ENCODE assay signal across 15 mouse cellular contexts in the genomic region with DNA sequence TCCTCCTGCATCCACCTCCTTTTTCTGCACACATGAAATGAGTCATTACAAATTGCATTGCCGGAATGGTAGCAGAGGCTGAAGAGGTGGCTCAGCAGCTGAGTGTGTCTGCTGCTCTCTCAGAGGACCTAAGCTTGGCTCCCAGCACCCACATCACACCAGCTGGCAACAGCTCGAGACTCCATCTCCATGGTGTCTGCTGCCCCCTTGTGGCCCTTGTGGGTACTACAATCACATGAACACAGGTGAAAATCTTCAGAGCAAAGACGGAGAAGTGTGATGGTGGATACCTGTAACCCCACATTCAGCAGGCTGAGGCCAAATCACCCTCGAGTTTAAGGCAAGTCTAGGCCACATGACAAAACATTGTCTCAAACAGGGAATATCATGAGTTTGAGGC. TPM values are rescaled to one million over a fixed set of nuclear protein-coding genes. Genes with fewer than 3 reads are reported as not detected.
DNase-seq lines count a peak whose midpoint lies in the region; ATAC-seq and TF ChIP-seq lines count a peak whose summit lies in the region.
"Had no signal": no experiment of that assay in that cellular context is flagged by ENCODE, and none has a peak within 500 bp of the region (broad histone marks: within the 10 kb centered on the region; RNA-seq: fewer than 3 reads in every experiment).

No protein-coding gene starts in this region.

- DNase-seq in forebrain, embryonic 10.5 days (ENCODE audit: extremely low spot score, low spot score), result peak; percentile 30
- DNase-seq in forebrain, embryonic 14.5 days (ENCODE audit: low spot score), result no peak
- no peak for DNase-seq in lung, embryonic 14.5 days
- no peak for DNase-seq in lung, postnatal 4 days
- peak; percentile 67 for DNase-seq in R1 (ENCODE audit: low read depth, low spot score)
- DNase-seq in layer of hippocampus, postnatal 10 days (ENCODE audit: low spot score in 2 of 2), result no peak
- DNase-seq in MN1 (ENCODE audit: low spot score), result no peak
- DNase-seq: right cerebral cortex, adult 18-20 months had no signal

- H3K27ac ChIP-seq in forebrain, embryonic 10.5 days, result no peak overlapping the region
- H3K27ac ChIP-seq in forebrain, embryonic 14.5 days (ENCODE audit: low read depth, low read length), result no peak overlapping the region
- no peak overlapping the region for H3K27ac ChIP-seq in lung, embryonic 14.5 days (ENCODE audit: low read depth)
- no peak overlapping the region for H3K27ac ChIP-seq in small intestine, adult 2 months (ENCODE audit: insufficient read depth, low read depth, low read length)
- H3K27ac ChIP-seq: hindbrain, embryonic 14.5 days; limb, embryonic 12.5 days; neural tube, embryonic 12.5 days had no signal

- no peak overlapping the region for H3K9ac ChIP-seq in forebrain, embryonic 14.5 days (ENCODE audit: low read length)
- no peak overlapping the region for H3K9ac ChIP-seq in lung, embryonic 14.5 days
- H3K9ac ChIP-seq: hindbrain, embryonic 14.5 days; limb, embryonic 12.5 days; neural tube, embryonic 12.5 days had no signal

- no peaks in the 10 kb centered on the region for H3K4me1 ChIP-seq in forebrain, embryonic 10.5 days
- H3K4me1 ChIP-seq in forebrain, embryonic 14.5 days (ENCODE audit: control insufficient read depth, insufficient read depth, low read length), result no peaks in the 10 kb centered on the region
- H3K4me1 ChIP-seq in lung, embryonic 14.5 days (ENCODE audit: insufficient read depth), result no peaks in the 10 kb centered on the region
- no peaks in the 10 kb centered on the region for H3K4me1 ChIP-seq in small intestine, adult 2 months (ENCODE audit: control insufficient read depth, insufficient read depth, insufficient read length, low read length)
- H3K4me1 ChIP-seq: limb, embryonic 12.5 days; neural tube, embryonic 12.5 days had no signal

- no peak overlapping the region for H3K4me2 ChIP-seq in forebrain, embryonic 14.5 days (ENCODE audit: low read length)
- no peak overlapping the region for H3K4me2 ChIP-seq in lung, embryonic 14.5 days
- H3K4me2 ChIP-seq: hindbrain, embryonic 14.5 days; limb, embryonic 12.5 days; neural tube, embryonic 12.5 days had no signal

- no peak for ATAC-seq in forebrain, embryonic 14.5 days
- ATAC-seq in lung, embryonic 14.5 days (ENCODE audit: insufficient read depth), result no peak
- ATAC-seq: activated CD4-positive, CD25-positive, alpha-beta regulatory T cell, adult 4 months; forebrain, embryonic 16.5 days had no signal

- 0 out of 2 replicates have a peak, but pooled peaks cover 4% of the 10 kb centered on the region for H3K27me3 ChIP-seq in forebrain, embryonic 10.5 days (ENCODE audit: poor library complexity, severe bottlenecking)
- H3K27me3 ChIP-seq in forebrain, embryonic 14.5 days (replicated peaks; ENCODE audit: control insufficient read depth, insufficient read depth, low read length), result no peaks in the 10 kb centered on the region
- no peaks in the 10 kb centered on the region for H3K27me3 ChIP-seq in lung, embryonic 14.5 days (ENCODE audit: insufficient read depth, low read length)
- H3K27me3 ChIP-seq in small intestine, adult 2 months (ENCODE audit: control insufficient read depth, insufficient read depth, low read length), result no peaks in the 10 kb centered on the region
- H3K27me3 ChIP-seq: neural tube, embryonic 12.5 days had no signal

- no peak overlapping the region for H3K4me3 ChIP-seq in forebrain, embryonic 10.5 days
- no peak overlapping the region for H3K4me3 ChIP-seq in forebrain, embryonic 14.5 days (ENCODE audit: low read depth, low read length)
- H3K4me3 ChIP-seq in lung, embryonic 14.5 days (ENCODE audit: low read depth, low read length), result no peak overlapping the region
- H3K4me3 ChIP-seq in small intestine, adult 2 months (ENCODE audit: low read depth, low read length), result no peak overlapping the region
- H3K4me3 ChIP-seq: limb, embryonic 12.5 days; neural tube, embryonic 12.5 days had no signal

- H3K36me3 ChIP-seq in forebrain, embryonic 10.5 days (replicated peaks), result no peaks in the 10 kb centered on the region
- no peaks in the 10 kb centered on the region for H3K36me3 ChIP-seq in forebrain, embryonic 14.5 days (ENCODE audit: control insufficient read depth, insufficient read depth, low read length)
- no peaks in the 10 kb centered on the region for H3K36me3 ChIP-seq in lung, embryonic 14.5 days (ENCODE audit: insufficient read depth)
- no peaks in the 10 kb centered on the region for H3K36me3 ChIP-seq in small intestine, adult 2 months (ENCODE audit: control insufficient read depth, insufficient read depth, low read length)
- H3K36me3 ChIP-seq: limb, embryonic 12.5 days; neural tube, embryonic 12.5 days had no signal

- TF ChIP-seq POLR2A in small intestine, adult 2 months (IDR thresholded peaks at IDR 0.05; ENCODE audit: low read depth, low read length), result no peak

- TF ChIP-seq CTCF in lung, embryonic 14.5 days (IDR thresholded peaks at IDR 0.05; ENCODE audit: low read depth), result peak; percentile 60
- peak; percentile 59; the same call in 1 of the 2 replicates for TF ChIP-seq CTCF in small intestine, adult 2 months (IDR thresholded peaks at IDR 0.05; ENCODE audit: extremely low read depth, insufficient read length, insufficient replicate concordance, low read depth, low read length)

- WGBS in forebrain, embryonic 10.5 days, result 53% methylated on average over 4 of the region's 4 CpGs
- 49% methylated on average over 4 of the region's 4 CpGs for WGBS in forebrain, embryonic 14.5 days
- WGBS in lung, embryonic 14.5 days, result 46% methylated on average over 4 of the region's 4 CpGs
- WGBS in small intestine, adult 2 months, result 43% methylated on average over 4 of the region's 4 CpGs

- H3K9me3 ChIP-seq in forebrain, embryonic 10.5 days, result peaks cover 14% of the 10 kb centered on the region; the same call in 1 of the 2 replicates
- H3K9me3 ChIP-seq in forebrain, embryonic 14.5 days (replicated peaks; ENCODE audit: control insufficient read depth, low read length), result no peaks in the 10 kb centered on the region
- no peaks in the 10 kb centered on the region for H3K9me3 ChIP-seq in lung, embryonic 14.5 days (ENCODE audit: low read depth, low read length)
- H3K9me3 ChIP-seq: neural tube, embryonic 12.5 days had no signal

RNA-seq across cellular contexts. Expression of a gene that starts 8.9 kb away (rescaled TPM):
- not detected in 2 replicates for polyA plus RNA-seq in forebrain, embryonic 10.5 days (2016; fragmentation: Nextera tagmentation; extraction: Ambion mirVana)
- polyA plus RNA-seq in forebrain, embryonic 14.5 days (2014; fragmentation: Nextera tagmentation; extraction: Ambion mirVana), result not detected in 2 replicates
- not detected in 2 replicates for polyA plus RNA-seq in lung, embryonic 14.5 days (2014; fragmentation: Nextera tagmentation; extraction: Ambion mirVana)
- 0.06 TPM in 1 of 2 replicates, not detected in the other for polyA plus RNA-seq in small intestine, adult 2 months (2012; rRNA removed)
- total RNA-seq in layer of hippocampus, postnatal 10 days (2021), result not detected
- total RNA-seq: megakaryocyte progenitor cell, adult 5-6 weeks had no signal
- polyA plus RNA-seq: activated CD4-positive, CD25-positive, alpha-beta regulatory T cell, adult 4 months; forebrain, embryonic 16.5 days; hindbrain, embryonic 14.5 days; limb, embryonic 12.5 days; neural tube, embryonic 12.5 days had no signal

RNA-seq across cellular contexts. Expression of a gene that starts 12.2 kb away (rescaled TPM):
- 3.8 and 5.1 TPM in 2 replicates for polyA plus RNA-seq in forebrain, embryonic 10.5 days (2016; fragmentation: Nextera tagmentation; extraction: Ambion mirVana)
- polyA plus RNA-seq in forebrain, embryonic 14.5 days (2014; fragmentation: Nextera tagmentation; extraction: Ambion mirVana), result 0.09 and 0.53 TPM in 2 replicates
- polyA plus RNA-seq in lung, embryonic 14.5 days (2014; fragmentation: Nextera tagmentation; extraction: Ambion mirVana), result 1.6 and 1.7 TPM in 2 replicates
- polyA plus RNA-seq in small intestine, adult 2 months (2012; rRNA removed), result 61.9 and 95.5 TPM in 2 replicates
- under 1 TPM; 0.33 to 0.46 TPM for total RNA-seq in layer of hippocampus, postnatal 10 days (2021)

RNA-seq across cellular contexts. Expression of a gene that starts 24.2 kb away (rescaled TPM):
- 0.17 TPM in 1 of 2 replicates, not detected in the other for polyA plus RNA-seq in forebrain, embryonic 10.5 days (2016; fragmentation: Nextera tagmentation; extraction: Ambion mirVana)
- 0.20 TPM in 1 of 2 replicates, not detected in the other for polyA plus RNA-seq in forebrain, embryonic 14.5 days (2014; fragmentation: Nextera tagmentation; extraction: Ambion mirVana)
- polyA plus RNA-seq in lung, embryonic 14.5 days (2014; fragmentation: Nextera tagmentation; extraction: Ambion mirVana), result not detected in 2 replicates
- 0.15 TPM in 1 of 2 replicates, not detected in the other for polyA plus RNA-seq in small intestine, adult 2 months (2012; rRNA removed)
- not detected for total RNA-seq in layer of hippocampus, postnatal 10 days (2021)
- total RNA-seq: megakaryocyte progenitor cell, adult 5-6 weeks had no signal
- polyA plus RNA-seq: activated CD4-positive, CD25-positive, alpha-beta regulatory T cell, adult 4 months; forebrain, embryonic 16.5 days; neural tube, embryonic 12.5 days had no signal

RNA-seq across cellular contexts. Expression of a gene that starts 41.4 kb away (rescaled TPM):
- polyA plus RNA-seq in forebrain, embryonic 10.5 days (2016; fragmentation: Nextera tagmentation; extraction: Ambion mirVana), result 12.9 and 13.2 TPM in 2 replicates
- polyA plus RNA-seq in forebrain, embryonic 14.5 days (2014; fragmentation: Nextera tagmentation; extraction: Ambion mirVana), result 20.5 and 21.6 TPM in 2 replicates
- 8.6 and 9.8 TPM in 2 replicates for polyA plus RNA-seq in lung, embryonic 14.5 days (2014; fragmentation: Nextera tagmentation; extraction: Ambion mirVana)
- polyA plus RNA-seq in small intestine, adult 2 months (2012; rRNA removed), result 0.84 and 1.5 TPM in 2 replicates
- 10 to 100 TPM; 13.0 to 15.1 TPM for total RNA-seq in layer of hippocampus, postnatal 10 days (2021)

RNA-seq across cellular contexts. Expression of a gene that starts 41.5 kb away (rescaled TPM):
- polyA plus RNA-seq in forebrain, embryonic 10.5 days (2016; fragmentation: Nextera tagmentation; extraction: Ambion mirVana), result 26.5 and 28.5 TPM in 2 replicates
- polyA plus RNA-seq in forebrain, embryonic 14.5 days (2014; fragmentation: Nextera tagmentation; extraction: Ambion mirVana), result 23.4 and 26.1 TPM in 2 replicates
- 21.5 and 24.5 TPM in 2 replicates for polyA plus RNA-seq in lung, embryonic 14.5 days (2014; fragmentation: Nextera tagmentation; extraction: Ambion mirVana)
- 29.9 and 54.2 TPM in 2 replicates for polyA plus RNA-seq in small intestine, adult 2 months (2012; rRNA removed)
- 10 to 100 TPM; 33.5 to 34.3 TPM for total RNA-seq in layer of hippocampus, postnatal 10 days (2021)

Comparison
In these comparisons a context has a peak if more than half of its experiments do, and no peak if none do; other contexts are left out.
1. DNase-seq: peak in forebrain, embryonic 10.5 days (single experiment) and R1 (single experiment); none in forebrain, embryonic 14.5 days (single experiment), lung, embryonic 14.5 days (single experiment), lung, postnatal 4 days (0 of 2), layer of hippocampus, postnatal 10 days (0 of 2) and MN1 (single experiment).
2. RNA of a gene that starts 12.2 kb away (polyA plus RNA-seq): 61.9 to 95.5 TPM in small intestine, adult 2 months; 3.8 to 5.1 TPM in forebrain, embryonic 10.5 days, 1.6 to 1.7 TPM in lung, embryonic 14.5 days and 0.09 to 0.53 TPM in forebrain, embryonic 14.5 days; every median in the first group is over 10 times any median in the second.